Mouse (Mus musculus): ENCODE data around the gene Paqr8. TPM values are rescaled to one million over a fixed set of nuclear protein-coding genes. Genes with fewer than 3 reads are reported as not detected.
A peak's percentile ranks its signal among the peaks of the same experiment; 100 is the strongest.
"Not testable (repeated sequence)": the region's sequence is repeated elsewhere in the genome, so short reads cannot be mapped to it uniquely, and the experiment has no call there.

Gene Paqr8
- polyA plus RNA-seq, 1 experiment, result 2.7 TPM

DNA sequence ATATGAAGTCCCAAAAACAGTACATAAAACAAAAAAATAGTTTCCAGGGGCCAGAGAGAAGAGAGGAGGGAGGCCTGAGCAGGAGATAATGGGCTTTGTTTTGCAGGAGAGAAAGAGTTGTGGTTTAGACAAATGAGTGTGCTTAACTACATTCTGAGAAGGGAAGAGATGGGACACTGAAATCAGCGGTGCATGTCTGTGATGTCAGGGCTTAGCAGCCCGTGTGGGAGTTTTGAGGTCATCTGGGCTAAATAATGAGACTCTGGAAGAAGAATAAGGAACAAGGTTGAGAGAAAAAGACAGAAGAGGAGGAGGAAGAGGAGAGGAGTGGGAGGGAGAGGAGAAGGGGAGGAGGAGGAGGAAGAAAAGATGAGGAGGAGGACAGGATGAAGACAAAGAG is 21.7 kb downstream of the Paqr8 start:
- no peak for DNase-seq (ENCODE audit: low read depth)

DNA sequence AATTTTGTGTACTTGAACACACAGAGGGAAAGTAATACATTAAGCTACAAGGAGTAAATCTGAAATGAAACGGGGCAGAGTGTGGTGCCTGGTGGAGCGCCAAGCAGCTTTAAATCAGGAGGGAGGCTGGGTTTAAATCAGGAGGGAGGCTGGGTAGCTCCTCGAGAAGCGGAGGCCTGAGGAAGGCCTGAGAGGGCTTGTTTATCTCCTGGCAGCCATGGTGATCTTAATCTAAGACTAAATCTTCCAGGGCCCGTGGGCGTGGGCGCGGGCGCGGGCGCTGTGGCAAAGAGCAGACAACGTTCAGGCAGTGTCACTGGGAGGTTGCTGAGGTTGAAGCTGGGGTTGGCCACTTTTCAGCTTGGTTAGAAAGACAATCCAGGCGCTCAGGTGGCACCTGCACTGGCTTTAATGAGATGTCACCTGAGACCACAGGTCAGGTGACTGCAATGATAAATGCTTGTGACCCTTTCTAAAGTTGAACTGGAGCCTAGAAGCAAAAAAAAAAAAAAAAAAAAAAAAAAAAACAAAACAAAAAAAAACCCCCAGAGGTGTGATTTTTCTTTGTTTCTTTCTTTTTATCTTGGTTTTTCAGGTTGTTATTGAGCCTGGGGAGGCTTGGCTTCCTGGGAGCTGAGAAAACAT is 22.2 kb downstream of the Paqr8 start:
- no peak for DNase-seq (ENCODE audit: low read depth)

DNA sequence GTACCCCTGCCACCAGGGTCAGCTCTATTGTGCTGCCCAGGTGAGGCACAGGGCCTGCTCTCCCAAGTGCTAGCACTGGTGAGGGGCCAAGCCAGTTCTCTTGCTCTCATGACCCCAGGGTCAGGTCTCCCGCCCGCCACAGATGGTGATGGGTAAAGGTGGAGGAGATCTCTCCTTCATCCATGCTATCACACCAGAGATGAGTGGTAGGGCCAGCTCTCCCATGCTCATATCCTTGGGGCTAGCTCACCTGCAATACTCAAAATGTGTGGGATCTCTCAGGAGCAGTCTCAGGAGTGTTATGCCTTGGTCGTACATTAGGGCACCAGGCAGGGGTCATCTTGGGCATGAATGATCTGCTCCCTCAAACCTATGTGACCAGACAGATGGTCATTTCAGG is 24.4 kb downstream of the Paqr8 start:
- DNase-seq (ENCODE audit: low read depth), result no peak

DNA sequence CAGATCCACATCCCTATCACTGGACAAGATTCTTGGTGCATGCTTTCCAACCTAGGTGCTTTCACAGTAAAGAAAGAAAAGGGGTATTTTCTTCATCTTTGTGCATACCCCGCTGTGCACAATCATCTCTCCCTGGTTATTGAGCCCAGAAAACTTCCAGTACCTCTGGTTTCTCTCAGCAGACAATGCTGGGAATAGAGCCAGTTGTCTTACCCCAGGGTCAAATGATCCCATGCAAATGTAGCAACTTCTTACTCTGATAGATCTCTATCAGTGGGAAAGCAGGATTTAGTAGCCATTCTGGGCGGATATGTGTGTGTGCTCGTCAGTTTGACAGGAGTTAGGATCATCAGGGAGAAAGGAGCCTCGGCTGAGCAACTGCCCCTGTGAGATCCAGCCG is 25.2 kb downstream of the Paqr8 start:
- DNase-seq (ENCODE audit: low read depth), result peak; percentile 54

DNA sequence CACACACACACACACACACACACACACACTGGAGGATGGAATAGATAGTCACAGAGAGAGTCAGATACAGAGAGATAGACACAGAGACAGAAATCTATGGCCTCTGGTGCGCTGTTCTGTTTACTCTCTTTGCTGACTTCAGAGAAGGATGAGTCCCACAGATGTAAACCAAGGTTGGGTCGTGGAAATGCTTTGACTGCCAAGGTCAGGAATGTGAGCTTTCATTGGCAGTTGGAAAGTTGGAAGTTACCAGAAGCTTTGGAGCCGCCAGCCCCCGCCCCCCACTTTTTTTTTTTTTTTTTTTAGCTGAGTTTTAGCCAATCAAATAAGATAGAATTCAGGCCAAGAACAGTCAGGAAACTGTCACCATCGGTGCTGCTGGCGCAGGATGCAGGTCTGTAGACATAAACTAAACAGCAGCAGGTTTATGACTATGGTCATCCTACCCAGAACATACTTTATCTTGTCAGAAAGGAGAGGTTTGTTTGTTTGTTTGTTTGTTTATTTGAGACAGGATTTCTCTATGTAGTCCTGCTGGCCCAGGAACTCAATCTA is 27.2 kb downstream of the Paqr8 start:
- DNase-seq (ENCODE audit: low read depth), result no peak

DNA sequence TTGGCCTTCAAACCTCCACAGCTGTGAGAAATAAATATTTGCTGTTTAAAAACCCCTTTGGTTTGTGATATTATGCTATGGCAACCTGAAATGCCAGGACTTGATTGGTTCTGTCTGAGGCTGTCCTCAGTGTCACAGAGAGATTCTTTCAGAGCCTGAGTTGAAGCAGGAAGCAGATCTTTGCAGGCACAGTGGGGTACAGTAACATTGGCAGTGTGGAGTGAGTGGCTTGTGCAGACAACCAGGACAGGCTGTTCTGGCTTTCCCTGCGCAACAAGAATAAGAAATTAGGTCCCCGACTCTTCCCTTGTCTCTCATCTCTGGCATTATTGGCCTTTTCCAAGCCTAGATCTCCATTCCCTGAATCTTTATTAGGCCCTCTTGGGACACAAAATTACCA is 29.3 kb downstream of the Paqr8 start:
- DNase-seq (ENCODE audit: low read depth), result no peak

DNA sequence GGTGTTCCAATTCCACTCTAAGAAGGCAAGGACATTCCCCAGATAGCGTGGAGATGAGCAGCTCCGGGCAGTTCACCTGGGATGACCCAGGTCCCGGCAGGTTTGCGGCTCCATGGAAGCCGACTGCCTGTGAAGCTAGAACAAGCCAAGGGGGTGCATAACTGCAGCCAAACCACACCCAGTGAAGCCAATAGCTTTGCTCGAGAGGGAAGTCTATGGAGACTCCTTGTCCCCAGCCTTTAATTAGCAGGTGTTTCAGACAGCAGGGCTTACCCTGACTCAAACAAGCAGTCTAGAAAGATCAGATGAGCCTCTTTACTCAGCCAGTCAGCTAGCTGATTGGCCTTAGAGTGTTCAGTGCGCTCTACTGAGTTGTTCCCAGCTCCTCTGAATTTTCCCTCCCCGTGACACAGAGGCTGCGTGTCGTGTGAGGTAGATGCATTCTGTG is 30.7 kb downstream of the Paqr8 start:
- no peak for DNase-seq (ENCODE audit: low read depth)

DNA sequence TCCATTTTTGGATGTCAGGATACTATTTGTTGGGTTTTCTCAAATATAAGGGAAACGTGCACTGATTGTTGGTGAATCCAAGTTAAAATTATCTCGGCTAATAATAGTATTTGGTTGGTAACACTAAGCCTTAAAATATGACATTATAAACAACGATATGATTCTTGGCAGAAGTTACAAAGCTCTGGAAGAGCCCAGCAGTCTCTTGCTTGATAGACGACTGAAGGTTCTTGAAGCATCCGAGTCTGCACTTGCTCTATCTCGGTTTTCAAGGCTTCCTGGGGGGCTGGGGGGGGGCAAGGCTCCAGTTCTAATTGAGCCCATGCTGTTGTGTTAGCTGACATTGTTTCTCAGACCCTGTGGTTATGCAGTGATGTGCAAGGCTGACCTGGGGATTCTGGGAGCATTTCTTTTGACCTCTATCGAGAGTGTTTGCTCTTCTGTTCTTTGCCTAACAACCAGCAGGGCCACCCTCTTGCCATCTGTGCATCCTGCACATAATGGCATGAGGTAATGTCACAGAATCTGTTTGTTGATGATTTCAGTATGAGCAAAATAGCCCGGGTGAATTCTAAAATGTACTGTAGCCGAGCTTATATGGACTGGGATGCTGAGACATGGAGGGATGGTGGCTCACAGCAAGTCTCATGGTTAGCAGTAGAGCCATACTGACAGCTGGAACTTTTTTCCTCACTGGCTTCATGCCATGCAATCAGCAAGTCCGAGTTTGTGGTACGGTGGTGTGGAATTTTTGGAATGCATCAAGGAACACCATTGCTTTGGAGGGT is 32.4 kb downstream of the Paqr8 start:
- DNase-seq (ENCODE audit: low read depth), result no peak

DNA sequence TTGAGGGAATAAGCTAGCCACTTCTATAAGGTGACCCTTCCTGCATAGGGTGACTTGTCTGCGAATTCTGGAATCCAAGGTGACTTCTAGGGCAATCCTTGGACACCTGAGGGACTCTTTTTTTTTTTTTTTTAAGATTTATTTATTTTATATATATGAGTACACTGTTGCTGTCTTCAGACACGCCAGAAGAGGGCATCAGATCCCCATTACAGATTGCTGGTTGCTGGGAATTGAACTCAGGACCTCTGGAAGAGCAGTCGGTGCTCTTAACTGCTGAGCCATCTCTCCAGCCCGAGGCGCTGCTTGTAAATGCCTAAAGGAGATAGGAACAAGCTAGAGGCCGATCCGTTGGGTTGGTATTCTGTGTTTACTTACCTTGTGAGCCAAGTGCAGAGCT is 34.9 kb downstream of the Paqr8 start:
- not testable (repeated sequence) for DNase-seq (ENCODE audit: low read depth)

DNA sequence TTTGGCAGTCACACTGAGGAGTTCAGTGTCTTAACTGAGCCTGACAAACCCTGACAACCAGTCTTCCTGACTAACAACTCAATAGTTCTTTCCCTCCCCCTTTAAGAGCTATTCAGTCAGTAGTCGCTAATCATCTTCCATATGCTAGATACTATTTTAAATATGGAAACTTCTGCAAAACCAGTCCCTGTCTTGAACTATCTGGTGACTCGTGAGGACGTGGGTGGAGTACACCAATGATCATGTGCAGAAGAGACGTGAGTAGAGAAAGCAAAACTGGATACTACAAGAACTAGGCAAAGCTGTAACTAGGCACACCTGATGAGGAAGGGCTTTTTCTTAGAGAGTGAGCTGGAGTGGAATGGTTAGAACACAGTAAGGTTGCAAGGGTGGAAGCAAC is 35.5 kb downstream of the Paqr8 start:
- DNase-seq (ENCODE audit: low read depth), result no peak

DNA sequence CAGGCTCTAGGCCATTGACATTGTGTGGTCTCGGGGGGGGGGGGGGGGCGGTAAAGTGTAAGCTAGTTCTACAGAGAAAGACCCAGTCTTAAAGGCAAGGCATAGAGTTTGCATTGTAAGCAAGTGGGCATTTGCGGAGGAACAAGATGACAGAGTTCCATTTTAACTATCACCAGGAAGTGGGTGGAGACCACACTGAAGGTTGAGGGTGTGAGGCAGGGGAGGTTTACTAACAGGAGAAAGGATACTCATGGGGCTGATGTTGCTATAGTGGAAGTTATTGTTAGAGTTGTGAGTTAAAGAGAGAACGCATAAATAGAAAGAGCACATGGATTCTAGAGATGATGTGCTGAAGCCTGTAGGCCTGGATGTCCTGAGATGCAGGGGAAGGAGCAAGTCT is 36.0 kb downstream of the Paqr8 start:
- DNase-seq (ENCODE audit: low read depth), result no peak

DNA sequence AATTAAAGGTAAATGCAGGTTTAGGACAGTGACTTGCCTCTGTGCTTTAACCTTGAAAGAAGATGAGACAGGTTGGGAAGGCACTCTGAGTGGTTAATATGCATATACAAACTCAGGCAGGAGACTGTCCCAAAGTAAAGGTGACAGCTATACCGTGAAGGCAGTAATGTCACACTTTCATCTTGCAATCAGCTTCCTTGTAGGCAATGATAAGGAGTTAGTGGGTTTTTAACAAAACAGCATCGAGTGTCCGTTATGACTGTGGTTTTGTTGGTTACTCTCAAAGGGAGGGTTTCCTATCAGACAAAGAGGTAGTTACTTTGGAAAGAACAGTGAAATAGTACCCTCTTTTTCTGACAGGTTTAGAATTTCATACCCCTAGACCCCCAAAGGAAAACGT is 38.1 kb downstream of the Paqr8 start:
- DNase-seq (ENCODE audit: low read depth), result no peak

DNA sequence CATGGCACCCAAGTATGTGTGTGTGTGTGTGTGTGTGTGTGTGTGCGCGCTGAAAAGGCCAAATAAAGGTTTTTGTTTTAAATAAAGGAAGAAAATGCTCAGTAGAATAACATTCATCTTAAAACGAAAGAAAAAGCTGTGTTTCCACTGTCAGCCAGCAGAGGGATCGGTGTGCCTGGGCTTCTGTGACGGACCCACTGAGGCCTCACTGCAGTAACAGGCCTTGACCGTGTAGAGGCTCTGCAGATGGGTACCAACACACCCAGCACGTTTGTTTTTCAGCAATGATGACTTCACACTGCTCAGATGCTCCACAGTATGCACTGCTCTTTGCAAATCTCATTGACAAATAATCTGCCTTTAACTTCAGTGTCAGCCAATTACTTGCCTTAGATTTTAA is 43.1 kb downstream of the Paqr8 start:
- no peak for DNase-seq (ENCODE audit: low read depth)

DNA sequence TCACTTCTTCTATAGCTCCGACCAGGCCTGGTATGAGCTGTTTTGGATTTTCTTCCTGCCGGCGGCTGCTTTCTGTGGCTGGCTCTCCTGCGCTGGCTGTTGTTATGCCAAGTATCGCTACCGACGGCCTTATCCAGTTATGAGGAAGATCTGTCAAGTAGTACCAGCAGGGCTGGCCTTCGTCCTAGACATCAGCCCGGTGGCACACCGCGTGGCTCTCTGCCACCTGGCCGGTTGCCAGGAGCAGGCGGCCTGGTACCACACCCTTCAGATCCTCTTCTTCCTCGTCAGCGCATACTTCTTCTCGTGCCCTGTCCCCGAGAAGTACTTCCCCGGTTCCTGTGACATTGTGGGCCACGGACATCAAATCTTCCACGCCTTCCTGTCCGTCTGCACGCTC is 44.7 kb downstream of the Paqr8 start:
- DNase-seq (ENCODE audit: low read depth), result no peak

DNA sequence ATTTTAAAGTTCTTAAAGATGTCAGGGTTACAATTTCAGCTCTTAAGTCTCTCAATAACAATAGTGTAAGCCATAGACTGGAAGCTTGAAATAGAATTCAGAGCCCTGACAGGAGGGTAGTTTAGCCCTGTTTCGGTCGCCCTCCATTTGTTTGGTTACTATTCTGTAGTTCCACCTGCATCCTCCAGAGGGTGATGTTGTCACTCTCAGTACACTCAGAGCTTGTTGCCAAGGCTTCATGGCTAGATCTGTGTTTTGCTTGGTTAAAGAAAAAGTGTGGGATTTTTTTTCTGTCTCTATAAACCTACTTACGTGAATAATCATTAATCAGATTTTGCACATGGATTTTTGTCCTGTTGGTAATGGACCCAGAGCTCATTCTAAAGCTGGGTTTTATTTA is 48.6 kb downstream of the Paqr8 start:
- DNase-seq (ENCODE audit: low read depth), result no peak

DNA sequence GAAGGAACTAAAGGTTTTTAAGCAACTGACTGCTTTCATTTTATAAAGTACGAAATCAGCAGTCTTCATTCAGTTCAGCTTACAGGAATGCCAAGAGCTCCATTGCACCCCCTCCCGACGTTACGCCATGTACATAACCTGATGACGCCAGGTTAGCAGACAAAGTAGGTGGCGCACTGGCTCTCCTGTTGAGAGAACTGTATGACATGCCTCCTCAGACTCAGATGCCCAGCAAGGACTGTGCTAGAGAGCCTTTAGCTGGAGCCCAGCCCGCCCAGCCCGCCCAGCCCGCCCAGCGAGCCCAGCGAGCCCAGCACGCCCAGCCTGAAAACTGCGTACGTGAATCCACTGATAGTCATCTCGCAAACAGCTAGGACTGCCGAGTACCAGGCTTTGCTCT is 49.7 kb downstream of the Paqr8 start:
- no peak for DNase-seq (ENCODE audit: low read depth)

DNA sequence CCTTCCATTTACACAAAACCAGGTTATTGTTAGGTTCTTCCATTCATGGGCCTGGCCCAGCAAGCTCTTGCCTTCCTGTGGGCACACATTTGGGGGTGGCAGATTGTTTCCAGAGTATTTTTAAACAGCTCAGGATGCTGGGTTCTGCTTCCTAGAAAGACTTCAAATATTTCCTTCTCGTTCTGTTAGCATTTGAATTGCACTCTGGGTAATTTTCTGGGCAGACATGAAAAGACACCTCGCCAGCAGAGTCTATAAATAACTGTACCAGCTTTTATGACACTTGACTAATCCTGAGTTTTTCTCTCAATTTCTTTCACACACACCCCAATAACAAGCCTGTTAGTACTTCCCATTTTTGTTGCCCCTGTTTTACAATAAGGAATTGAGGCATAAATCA is 50.9 kb downstream of the Paqr8 start:
- DNase-seq (ENCODE audit: low read depth), result no peak

DNA sequence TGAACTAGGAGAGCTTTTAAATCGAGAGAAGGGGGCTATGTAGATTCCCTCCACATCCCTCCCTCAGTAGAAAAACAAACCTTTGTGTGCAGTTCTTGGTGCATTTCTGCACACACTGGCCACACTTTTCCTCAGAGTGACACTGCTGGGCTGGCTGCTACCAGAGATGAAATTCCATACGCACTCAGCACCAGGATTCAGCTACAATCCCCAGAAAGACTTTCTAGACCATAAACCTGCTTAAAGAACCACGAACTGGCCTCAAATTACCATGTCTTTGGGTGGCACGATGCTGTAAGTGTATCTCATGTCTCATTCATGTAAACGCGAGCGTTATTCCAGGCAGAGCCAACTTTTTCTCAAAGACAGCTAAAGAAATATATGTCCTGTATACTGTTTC is 51.5 kb downstream of the Paqr8 start:
- no peak for DNase-seq (ENCODE audit: low read depth)

DNA sequence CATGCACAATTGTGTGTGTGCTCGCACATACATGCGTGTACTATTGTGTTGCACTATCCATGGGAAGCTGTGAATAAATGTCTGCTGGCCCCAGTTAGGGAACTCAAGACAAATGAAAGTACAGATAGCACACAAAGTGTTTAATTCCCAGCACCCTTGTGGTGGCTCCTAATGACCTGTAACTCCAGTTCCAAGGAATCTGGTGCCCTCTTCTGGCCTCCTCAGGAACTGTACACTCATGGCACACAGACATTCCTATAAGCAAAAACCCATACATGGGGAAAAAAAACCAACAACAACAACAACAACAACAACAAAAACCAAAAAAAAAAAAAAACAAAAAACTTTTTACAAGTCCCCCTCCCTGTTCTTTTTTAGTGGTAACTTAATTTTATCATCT is 52.6 kb downstream of the Paqr8 start:
- no peak for DNase-seq (ENCODE audit: low read depth)

DNA sequence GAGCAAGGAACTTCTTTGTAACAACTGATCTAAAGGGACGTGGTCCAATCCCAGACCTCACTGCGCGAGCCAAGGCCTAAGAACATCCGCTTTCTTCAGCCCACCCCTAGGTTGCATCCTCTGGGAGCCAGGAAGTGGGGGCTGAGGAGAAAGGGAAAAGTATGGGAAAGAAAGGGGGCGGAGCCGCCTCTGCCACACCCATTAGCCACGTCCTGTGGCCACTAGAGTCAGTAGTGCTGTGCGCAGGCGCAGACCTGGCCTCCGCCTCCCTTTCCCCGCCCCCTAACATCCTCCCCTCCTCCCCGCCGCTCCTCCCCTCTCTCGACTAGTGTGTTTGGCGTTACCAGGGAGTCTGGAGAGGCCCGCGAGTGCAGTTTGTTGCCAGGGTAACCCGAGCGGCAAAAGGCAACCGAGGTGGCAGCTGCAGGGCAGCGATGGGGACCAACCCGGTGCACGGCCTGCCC is 60.9 kb downstream of the Paqr8 start, which contains the start of gene Efhc1:
TSS of gene Efhc1 (plus strand) at position 327 of the 464 bp plus-strand sequence.
- peak; percentile 40 for DNase-seq (ENCODE audit: low read depth)

DNA sequence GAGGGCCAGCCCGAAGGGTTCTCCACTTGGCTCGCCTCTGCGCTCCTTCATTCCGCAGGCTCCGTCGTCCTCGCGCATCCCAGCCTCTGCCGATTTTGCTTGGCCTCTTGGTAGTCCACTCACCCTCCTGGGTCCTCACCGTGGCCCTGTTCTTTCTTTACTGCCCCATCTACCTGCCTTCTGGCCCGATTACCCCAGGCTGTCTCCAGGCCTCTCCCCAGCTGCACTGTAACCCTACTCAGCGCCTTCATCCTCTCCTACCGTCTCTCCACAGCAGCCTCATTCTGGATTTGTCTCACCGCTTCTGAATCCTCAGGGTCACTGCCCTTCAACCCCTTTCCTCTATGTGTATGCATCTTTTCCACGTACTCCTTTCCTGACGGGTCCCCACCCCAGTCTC is 61.4 kb downstream of the Paqr8 start:
- no peak for DNase-seq (ENCODE audit: low read depth)

DNA sequence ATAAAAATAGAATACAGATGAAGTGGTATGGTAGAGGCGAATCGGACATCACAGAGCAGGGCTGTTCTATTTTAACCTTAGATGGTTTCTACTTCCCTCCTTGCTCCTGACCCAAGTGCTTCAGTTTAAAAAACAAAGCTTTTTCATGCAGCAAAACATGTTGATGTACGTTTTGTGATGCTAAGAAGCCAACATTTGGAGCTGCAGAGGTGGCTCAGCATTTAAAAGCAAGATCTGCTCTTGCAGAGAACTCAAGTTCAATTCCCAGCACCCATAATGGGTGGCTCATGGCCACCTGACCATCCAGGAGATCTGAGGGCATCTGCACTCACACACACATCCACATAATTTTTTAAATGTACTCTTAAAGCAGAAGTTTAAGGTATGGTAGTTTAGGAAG is 64.5 kb downstream of the Paqr8 start:
- no peak for DNase-seq (ENCODE audit: low read depth)

DNA sequence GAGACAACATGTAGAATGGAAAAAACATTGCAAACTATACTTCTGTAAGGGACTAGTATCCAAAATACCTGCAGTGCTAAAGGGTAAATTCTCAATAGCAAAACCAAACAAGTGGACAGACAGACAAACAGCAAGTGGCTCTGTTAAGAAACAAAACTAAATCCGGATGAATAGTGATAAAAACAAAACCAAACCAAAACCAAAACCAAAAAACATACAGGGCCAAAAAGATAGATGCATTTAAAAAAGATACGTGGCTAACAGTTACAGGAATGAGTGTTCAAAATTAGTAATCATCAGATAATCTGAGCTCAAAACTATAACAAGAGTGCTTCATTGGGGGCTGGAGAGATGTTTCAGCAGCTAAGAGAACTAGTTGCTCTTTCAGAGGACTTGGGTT is 79.2 kb downstream of the Paqr8 start:
- DNase-seq (ENCODE audit: low read depth), result no peak

All from gonadal fat pad, adult 2 months (tissue).